Mouse (Mus musculus): ENCODE data around the gene Cir1. TPM values are rescaled to one million over a fixed set of nuclear protein-coding genes. Genes with fewer than 3 reads are reported as not detected.

Cir1 gene
- polyA plus RNA-seq (2012; ENCODE audit: insufficient read depth, insufficient read length, missing spikeins) = 9.6 and 13.2 TPM in 2 replicates

DNA sequence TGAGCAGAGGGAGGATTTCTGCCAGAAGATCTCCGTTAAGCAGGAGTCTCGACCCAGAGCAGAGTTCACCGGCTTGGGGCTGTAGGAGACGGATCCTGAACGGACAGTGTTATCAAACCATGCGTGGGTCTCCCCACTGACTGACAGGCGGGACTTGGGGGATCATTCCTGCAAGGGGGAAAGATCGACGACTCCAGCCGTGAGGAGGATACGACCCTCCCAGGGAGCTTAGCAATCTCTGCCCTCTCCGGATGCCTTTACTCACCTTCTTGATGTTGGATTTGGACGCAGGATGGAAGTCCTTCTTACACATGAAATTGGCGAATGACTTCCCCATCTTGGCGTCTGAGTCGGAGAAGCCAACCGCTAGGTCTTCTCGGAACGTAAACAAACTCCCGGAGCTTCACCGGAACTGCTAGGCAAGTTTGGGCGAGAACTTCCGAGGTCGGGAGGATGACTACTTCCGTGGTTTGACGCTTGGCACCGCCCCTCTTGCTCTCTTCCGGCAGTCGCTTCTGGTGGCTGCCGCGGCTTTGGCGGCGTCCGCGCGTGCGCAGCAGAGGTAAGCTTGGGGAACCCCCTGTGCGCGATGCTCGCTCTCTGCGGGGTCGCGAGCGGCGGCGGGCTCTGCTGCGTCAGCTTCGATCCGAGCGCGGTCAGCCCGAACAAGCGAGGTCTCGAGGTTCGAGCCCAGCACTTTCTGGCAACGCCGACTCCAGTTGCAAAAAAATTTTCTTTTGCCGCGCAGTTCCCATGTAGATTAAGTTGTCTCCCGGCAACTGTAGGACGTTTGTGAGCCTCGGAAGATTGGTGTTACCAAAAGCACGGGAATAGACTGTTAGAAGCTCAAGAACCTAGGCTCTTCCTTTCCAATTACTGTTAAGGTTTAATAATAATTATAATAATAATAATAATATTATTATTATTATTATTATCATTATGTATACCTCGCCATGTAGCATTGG lies at the start of gene Cir1, which contains the start of gene Scrn3:
Gene Cir1 (minus strand): TSS at position 550 of the 965 bp plus-strand sequence.
Gene Scrn3 (plus strand): TSS at position 450 of the 965 bp plus-strand sequence.
- Histone ChIP-seq H3K27ac (replicated peaks; ENCODE audit: low read depth, low read length) (peak within 1 kb of the TSS; percentile 64), H3K4me3 (ENCODE audit: insufficient read depth, low read depth, low read length) (peak within 1 kb of the TSS; percentile 74), H3K4me1 (ENCODE audit: control insufficient read depth, insufficient read depth, insufficient read length, low read length) (no peaks in the 10 kb centered on the region)

DNA sequence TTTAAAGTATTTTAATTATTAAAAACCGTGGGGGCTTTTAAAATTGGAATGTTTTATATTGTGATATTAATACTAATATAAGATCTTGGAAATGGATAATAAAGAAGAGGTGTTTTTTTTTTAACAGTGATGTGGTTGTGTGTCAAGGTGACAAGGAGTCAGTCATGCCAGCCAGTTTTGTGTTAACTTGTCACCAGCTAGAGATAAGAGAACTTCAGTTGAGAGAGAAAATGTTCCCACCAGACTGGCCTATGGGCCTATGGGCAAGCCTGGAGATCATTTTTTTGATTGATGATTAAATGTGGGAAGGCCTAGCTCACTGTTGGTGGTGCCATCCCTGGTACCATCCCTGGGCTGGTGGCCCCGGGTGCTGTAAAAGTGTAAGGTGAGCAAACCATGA lies 48.0 kb upstream of the Cir1 start:
- Histone ChIP-seq H3K4me1 (ENCODE audit: control insufficient read depth, insufficient read depth, insufficient read length, low read length) (no peaks in the 10 kb centered on the region), H3K27ac (replicated peaks; ENCODE audit: low read depth, low read length) (no peak overlapping the region), H3K4me3 (ENCODE audit: insufficient read depth, low read depth, low read length) (no peak overlapping the region)

DNA sequence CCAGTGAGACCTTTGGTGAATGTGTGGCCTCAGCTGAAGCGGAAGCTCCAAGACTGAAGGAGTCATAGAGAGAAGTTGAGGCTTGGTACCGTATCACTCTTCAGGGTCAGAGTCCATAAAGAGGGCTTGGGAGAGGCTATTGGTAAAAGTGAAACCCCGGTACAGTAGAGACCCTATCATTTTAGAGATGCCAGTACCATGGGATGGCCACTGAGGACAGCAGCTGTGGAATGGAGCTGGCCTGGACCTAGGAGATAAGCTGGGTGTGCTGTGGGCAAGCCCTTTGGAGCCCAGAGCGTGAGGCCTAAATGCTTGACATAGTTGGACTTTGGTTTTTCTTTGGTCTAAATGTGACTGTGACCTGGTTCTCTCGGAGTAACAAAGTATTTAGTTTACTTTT lies 47.4 kb upstream of the Cir1 start:
- no peak overlapping the region for H3K27ac ChIP-seq (replicated peaks; ENCODE audit: low read depth, low read length)
- H3K4me1 ChIP-seq (ENCODE audit: control insufficient read depth, insufficient read depth, insufficient read length, low read length) = no peaks in the 10 kb centered on the region
- no peak overlapping the region for H3K4me3 ChIP-seq (ENCODE audit: insufficient read depth, low read depth, low read length)

- Histone ChIP-seq H3K4me1 (ENCODE audit: control insufficient read depth, insufficient read depth, insufficient read length, low read length) (no peaks in the 10 kb centered on the region), H3K4me3 (ENCODE audit: insufficient read depth, low read depth, low read length) (no peak overlapping the region), H3K27ac (replicated peaks; ENCODE audit: low read depth, low read length) (no peak overlapping the region)
These were observed 44.5 kb upstream of the Cir1 start for GRCm38 (mm10) chr2:73357004-73357403.

- no peaks in the 10 kb centered on the region for H3K4me1 ChIP-seq (ENCODE audit: control insufficient read depth, insufficient read depth, insufficient read length, low read length)
- no peak overlapping the region for H3K27ac ChIP-seq (replicated peaks; ENCODE audit: low read depth, low read length)
- H3K4me3 ChIP-seq (ENCODE audit: insufficient read depth, low read depth, low read length) = no peak overlapping the region
These were observed 39.5 kb upstream of the Cir1 start for GRCm38 (mm10) chr2:73351927-73352374.

DNA sequence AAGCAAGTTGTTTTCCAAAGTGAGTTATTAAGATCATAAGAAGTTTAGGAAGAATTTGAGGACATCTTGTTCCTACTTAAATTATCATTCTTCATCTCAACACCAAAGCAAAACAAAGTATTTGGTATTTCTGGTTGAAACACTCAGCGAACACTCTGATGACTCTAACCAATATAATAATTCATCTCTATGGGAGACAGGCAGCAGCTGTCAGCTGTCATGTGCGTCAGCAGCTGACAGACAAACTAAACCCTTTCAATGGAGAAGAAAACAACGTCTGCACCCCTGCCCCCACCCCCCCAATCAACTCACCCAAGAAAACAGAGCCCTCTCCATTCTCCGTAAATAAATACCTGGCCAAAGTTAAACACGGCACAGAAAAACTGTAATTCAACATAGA lies 39.0 kb upstream of the Cir1 start:
- Histone ChIP-seq H3K4me1 (ENCODE audit: control insufficient read depth, insufficient read depth, insufficient read length, low read length) (no peaks in the 10 kb centered on the region), H3K4me3 (ENCODE audit: insufficient read depth, low read depth, low read length) (no peak overlapping the region), H3K27ac (replicated peaks; ENCODE audit: low read depth, low read length) (no peak overlapping the region)

GRCm38 (mm10) chr2:73348221-73348620 lies 35.7 kb upstream of the Cir1 start:
- Histone ChIP-seq H3K27ac (replicated peaks; ENCODE audit: low read depth, low read length) (no peak overlapping the region), H3K4me3 (ENCODE audit: insufficient read depth, low read depth, low read length) (no peak overlapping the region), H3K4me1 (ENCODE audit: control insufficient read depth, insufficient read depth, insufficient read length, low read length) (no peaks in the 10 kb centered on the region)

DNA sequence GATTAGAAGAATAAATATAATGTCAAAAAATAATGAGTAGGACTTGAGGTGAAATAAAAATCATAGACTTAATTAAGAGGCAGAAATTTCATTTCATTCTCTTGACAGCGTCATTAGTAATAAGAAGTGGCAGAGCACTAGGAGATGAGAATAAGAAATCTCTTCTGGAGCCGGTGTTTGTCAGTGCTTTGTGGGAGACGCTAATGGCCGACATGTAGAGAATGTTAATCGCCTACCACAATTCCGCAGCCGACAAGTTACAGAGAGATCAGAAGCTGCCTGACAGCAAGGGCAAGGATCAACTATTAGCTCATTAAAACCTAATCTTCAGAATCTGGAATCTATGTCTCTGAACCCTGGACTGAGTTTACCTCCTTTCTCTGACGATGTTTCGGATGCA lies 35.3 kb upstream of the Cir1 start:
- Histone ChIP-seq H3K4me1 (ENCODE audit: control insufficient read depth, insufficient read depth, insufficient read length, low read length) (no peaks in the 10 kb centered on the region), H3K4me3 (ENCODE audit: insufficient read depth, low read depth, low read length) (no peak overlapping the region), H3K27ac (replicated peaks; ENCODE audit: low read depth, low read length) (no peak overlapping the region)

GRCm38 (mm10) chr2:73347136-73347535 lies 34.6 kb upstream of the Cir1 start:
- H3K4me1 ChIP-seq (ENCODE audit: control insufficient read depth, insufficient read depth, insufficient read length, low read length) = no peaks in the 10 kb centered on the region
- no peak overlapping the region for H3K4me3 ChIP-seq (ENCODE audit: insufficient read depth, low read depth, low read length)
- no peak overlapping the region for H3K27ac ChIP-seq (replicated peaks; ENCODE audit: low read depth, low read length)

DNA sequence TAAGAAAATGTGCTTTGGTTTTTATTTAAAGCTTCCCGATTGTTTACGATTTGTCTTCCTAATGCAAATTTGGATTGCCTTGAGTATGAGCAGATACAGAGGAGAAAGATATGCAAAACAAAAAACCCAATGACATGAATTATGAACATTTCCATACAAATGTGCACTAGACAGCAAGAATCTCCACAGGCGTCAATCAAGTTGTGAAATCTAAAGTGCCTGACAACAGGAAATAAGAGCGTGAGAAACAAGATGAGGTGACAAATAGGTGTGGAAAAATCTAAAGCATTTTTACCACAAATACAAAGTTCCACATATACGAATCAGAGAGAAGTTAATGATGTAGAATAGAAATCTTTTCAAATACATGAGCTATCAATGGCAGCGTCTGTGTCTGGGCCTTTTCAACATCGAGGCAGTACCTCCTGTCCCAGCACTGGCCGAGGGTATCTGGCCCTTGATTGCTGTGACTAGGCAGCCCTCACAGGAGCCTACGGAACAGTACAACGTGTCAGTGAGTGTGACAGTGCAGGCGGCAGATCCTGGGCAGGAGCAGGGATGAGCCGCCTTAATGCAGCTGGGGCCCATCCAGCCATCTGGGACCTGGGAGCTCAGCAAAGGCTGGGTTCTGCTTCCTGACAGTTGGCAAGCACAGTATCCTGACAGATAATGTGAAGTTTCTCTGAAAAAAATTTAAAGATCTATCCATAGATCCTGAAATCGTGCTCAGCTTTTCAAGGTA lies 34.0 kb upstream of the Cir1 start:
- Histone ChIP-seq H3K4me1 (ENCODE audit: control insufficient read depth, insufficient read depth, insufficient read length, low read length) (no peaks in the 10 kb centered on the region), H3K27ac (replicated peaks; ENCODE audit: low read depth, low read length) (no peak overlapping the region), H3K4me3 (ENCODE audit: insufficient read depth, low read depth, low read length) (no peak overlapping the region)

GRCm38 (mm10) chr2:73345204-73345603 lies 32.7 kb upstream of the Cir1 start:
- Histone ChIP-seq H3K4me3 (ENCODE audit: insufficient read depth, low read depth, low read length) (no peak overlapping the region), H3K27ac (replicated peaks; ENCODE audit: low read depth, low read length) (no peak overlapping the region), H3K4me1 (ENCODE audit: control insufficient read depth, insufficient read depth, insufficient read length, low read length) (no peaks in the 10 kb centered on the region)

- Histone ChIP-seq H3K4me1 (ENCODE audit: control insufficient read depth, insufficient read depth, insufficient read length, low read length) (no peaks in the 10 kb centered on the region), H3K27ac (replicated peaks; ENCODE audit: low read depth, low read length) (no peak overlapping the region), H3K4me3 (ENCODE audit: insufficient read depth, low read depth, low read length) (no peak overlapping the region)
These were observed 31.2 kb upstream of the Cir1 start for GRCm38 (mm10) chr2:73343701-73344100.

DNA sequence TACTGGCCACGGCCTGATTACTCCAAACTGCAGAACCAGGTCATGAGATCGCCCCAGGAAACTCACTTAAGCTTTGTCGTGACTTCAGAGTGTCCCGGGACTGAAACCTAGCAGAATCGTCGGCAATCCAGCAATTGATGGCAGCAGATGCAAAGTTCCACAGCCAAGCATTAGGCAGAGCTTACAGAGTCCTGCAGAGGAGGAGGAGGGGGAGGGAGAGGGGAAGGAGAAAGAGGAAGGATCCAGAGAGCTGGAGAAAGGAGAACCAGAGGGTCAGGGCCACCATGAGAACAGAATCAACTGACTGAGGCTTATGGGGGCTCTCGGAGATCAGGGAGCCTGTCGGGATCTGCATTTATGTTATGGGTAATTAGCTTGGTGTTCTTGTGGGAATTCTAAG lies 25.9 kb upstream of the Cir1 start:
- H3K4me3 ChIP-seq (ENCODE audit: insufficient read depth, low read depth, low read length) = no peak overlapping the region
- H3K27ac ChIP-seq (replicated peaks; ENCODE audit: low read depth, low read length) = no peak overlapping the region
- H3K4me1 ChIP-seq (ENCODE audit: control insufficient read depth, insufficient read depth, insufficient read length, low read length) = no peaks in the 10 kb centered on the region

GRCm38 (mm10) chr2:73335949-73336348 lies 23.4 kb upstream of the Cir1 start:
- H3K4me3 ChIP-seq (ENCODE audit: insufficient read depth, low read depth, low read length) = no peak overlapping the region
- no peak overlapping the region for H3K27ac ChIP-seq (replicated peaks; ENCODE audit: low read depth, low read length)
- H3K4me1 ChIP-seq (ENCODE audit: control insufficient read depth, insufficient read depth, insufficient read length, low read length) = no peaks in the 10 kb centered on the region

DNA sequence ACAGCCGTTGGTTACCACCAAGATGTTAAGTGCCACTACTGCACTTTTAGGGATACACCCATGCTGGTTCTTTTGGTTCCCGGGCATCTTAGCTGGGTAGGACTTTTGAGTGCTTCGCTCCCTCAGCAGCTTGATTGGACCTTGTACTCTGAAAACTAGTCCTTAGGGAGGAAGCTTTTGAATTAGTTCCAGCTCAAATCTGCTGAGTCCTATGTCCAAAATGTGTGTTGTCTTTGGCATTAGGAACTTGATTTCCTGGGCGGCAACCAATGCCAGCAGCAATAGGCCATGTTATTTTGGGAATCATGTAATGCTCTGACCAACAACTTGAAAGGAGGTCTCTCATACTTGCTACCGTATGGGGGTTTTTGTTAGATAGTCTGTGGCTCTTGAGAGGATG lies 13.4 kb upstream of the Cir1 start:
- no peaks in the 10 kb centered on the region; the same call in 1 of the 2 replicates for H3K4me1 ChIP-seq (ENCODE audit: control insufficient read depth, insufficient read depth, insufficient read length, low read length)
- H3K27ac ChIP-seq (replicated peaks; ENCODE audit: low read depth, low read length) = no peak overlapping the region
- no peak overlapping the region for H3K4me3 ChIP-seq (ENCODE audit: insufficient read depth, low read depth, low read length)

All from brown adipose tissue, adult 24 weeks (tissue).